Mouse (Mus musculus) CH12.LX (cell line): ENCODE measurements around the gene Fyb2. TPM values are rescaled to one million over a fixed set of nuclear protein-coding genes. Genes with fewer than 3 reads are reported as not detected.

Experiments used
- DNase-seq: peaks from one replicate; pipeline ENCODE4 v3.0.0-alpha.2; 2013; ENCODE audit errors: extremely low read depth
- H3K27ac ChIP-seq: 2 replicates; pipeline ENCODE4 v1.5.1; 2012; ENCODE audit warnings: low read depth, mild to moderate bottlenecking, control low read depth, moderate library complexity; ENCODE audit not compliant: insufficient read depth
- H3K27me3 ChIP-seq: replicated peaks from 2 replicates; pipeline ENCODE3; 2012; ENCODE audit warnings: inconsistent platforms
- H3K36me3 ChIP-seq, 2 experiments: replicated peaks in 1 of 2; 2 replicates each; pipeline versions ENCODE3 to v1.6.1; 2012; ENCODE audit warnings: inconsistent platforms in 1 of 2, low read length in 1 of 2, mild to moderate bottlenecking in 1 of 2, mixed read lengths in 1 of 2, moderate library complexity in 1 of 2; ENCODE audit not compliant: control insufficient read depth in 1 of 2, insufficient read depth in 1 of 2
- H3K4me1 ChIP-seq, 2 experiments: 2 replicates each; pipeline ENCODE4 v1.6.1; 2012; ENCODE audit warnings: inconsistent platforms in 1 of 2, moderate library complexity in 1 of 2; ENCODE audit not compliant: insufficient read depth in 2 of 2, control insufficient read depth in 1 of 2
- H3K4me2 ChIP-seq: 2 replicates; pipeline ENCODE4 v1.6.1; 2012; ENCODE audit warnings: low read depth, mild to moderate bottlenecking, control low read depth; ENCODE audit not compliant: poor library complexity, insufficient read depth, severe bottlenecking
- H3K4me3 ChIP-seq, 3 experiments: fragments of 150-350 bp in 1 of 3; sonication (generic) in 1 of 3; replicated peaks in 1 of 3; 2 replicates each; pipeline versions ENCODE3 to v1.5.1; 2011 to 2012; ENCODE audit warnings: low read depth in 2 of 3, low read length in 2 of 3, mild to moderate bottlenecking in 2 of 3, moderate library complexity in 2 of 3, control low read depth in 1 of 3, improper control_type of control experiment in 1 of 3, inconsistent platforms in 1 of 3, mixed read lengths in 1 of 3; ENCODE audit not compliant: poor library complexity in 1 of 3
- H3K79me2 ChIP-seq: replicated peaks from 2 replicates; pipeline ENCODE4 v1.6.1; 2012; ENCODE audit warnings: mild to moderate bottlenecking, moderate library complexity; ENCODE audit not compliant: control insufficient read depth, poor library complexity, insufficient read depth, severe bottlenecking; ENCODE audit errors: extremely low read depth
- H3K9ac ChIP-seq: 2 replicates; pipeline ENCODE4 v1.6.1; 2012; ENCODE audit warnings: low read depth, mild to moderate bottlenecking, control low read depth, moderate library complexity; ENCODE audit not compliant: insufficient read depth
- H3K9me3 ChIP-seq: replicated peaks from 2 replicates; pipeline ENCODE3; 2012; ENCODE audit warnings: low read length, inconsistent platforms, mixed read lengths
- ELF1 ChIP-seq: IDR thresholded peaks from 2 replicates; pipeline ENCODE4 v1.6.1; 2014; ENCODE audit warnings: low read depth, mild to moderate bottlenecking, inconsistent platforms, low read length, improper control_type of control experiment
- ETS1 ChIP-seq: conservative IDR thresholded peaks from 2 replicates; pipeline ENCODE4 v1.6.1; 2012; ENCODE audit warnings: low read depth, mild to moderate bottlenecking, inconsistent platforms, low read length, improper control_type of control experiment, moderate library complexity
- HCFC1 ChIP-seq: IDR thresholded peaks from 2 replicates; pipeline ENCODE4 v1.6.1; 2012; ENCODE audit warnings: low read depth, mild to moderate bottlenecking, inconsistent platforms, low read length, improper control_type of control experiment
- MAZ ChIP-seq: IDR thresholded peaks from 2 replicates; pipeline ENCODE4 v1.6.1; 2012; ENCODE audit warnings: low read depth, mild to moderate bottlenecking, inconsistent platforms, low read length, improper control_type of control experiment, moderate library complexity
- MEF2A ChIP-seq: IDR thresholded peaks from 2 replicates; pipeline ENCODE4 v1.6.1; 2014; ENCODE audit warnings: low read depth, mild to moderate bottlenecking, inconsistent platforms, low read length, improper control_type of control experiment, borderline replicate concordance
- NELFE ChIP-seq: IDR thresholded peaks from 2 replicates; pipeline ENCODE4 v1.6.1; 2011; ENCODE audit warnings: low read depth, low read length, improper control_type of control experiment
- PAX5 ChIP-seq: IDR thresholded peaks from 2 replicates; pipeline ENCODE4 v1.6.1; 2012; ENCODE audit warnings: low read length, inconsistent platforms, mixed read lengths
- POLR2A ChIP-seq: IDR thresholded peaks from 2 replicates; pipeline ENCODE4 v1.6.1; 2011; ENCODE audit warnings: low read depth, mild to moderate bottlenecking, improper control_type of control experiment, low read length
- POLR2AphosphoS2 ChIP-seq: IDR thresholded peaks from 2 replicates; pipeline ENCODE4 v1.6.1; 2011; ENCODE audit warnings: low read depth, low read length, improper control_type of control experiment
- RAD21 ChIP-seq: IDR thresholded peaks from 2 replicates; pipeline ENCODE4 v1.6.1; 2011; ENCODE audit warnings: low read depth, mild to moderate bottlenecking, low read length, improper control_type of control experiment, moderate library complexity
- SIN3A ChIP-seq: IDR thresholded peaks from 2 replicates; pipeline ENCODE4 v1.6.1; 2012; ENCODE audit warnings: low read length, improper control_type of control experiment, inconsistent platforms
- SMC3 ChIP-seq: IDR thresholded peaks from 2 replicates; pipeline ENCODE4 v1.6.1; 2011; ENCODE audit warnings: low read depth, low read length, improper control_type of control experiment
- TBP ChIP-seq: conservative IDR thresholded peaks from 2 replicates; pipeline ENCODE4 v1.6.1; 2011; ENCODE audit warnings: low read depth, low read length, improper control_type of control experiment
- TCF12 ChIP-seq: IDR thresholded peaks from 2 replicates; pipeline ENCODE4 v1.6.1; 2014; ENCODE audit warnings: low read depth, mild to moderate bottlenecking, inconsistent platforms, low read length, improper control_type of control experiment
- UBTF ChIP-seq: IDR thresholded peaks from 2 replicates; pipeline ENCODE4 v1.6.1; 2012; ENCODE audit warnings: low read depth, mild to moderate bottlenecking, inconsistent platforms, low read length, improper control_type of control experiment, moderate library complexity
- USF2 ChIP-seq: conservative IDR thresholded peaks from 2 replicates; pipeline ENCODE4 v1.6.1; 2011; ENCODE audit warnings: low read depth, low read length, improper control_type of control experiment
- ZNF384 ChIP-seq: IDR thresholded peaks from 2 replicates; pipeline ENCODE4 v1.6.1; 2012; ENCODE audit warnings: low read depth, low read length, improper control_type of control experiment, inconsistent platforms
- dilution Hi-C: fragments of 300-500 bp; cut with MboI; formaldehyde crosslinking; loops from 2 replicates; pipeline ENCODE4 v1.14.3; 2020; ENCODE audit warnings: low sequenced_read_pairs; ENCODE audit not compliant: extremely low pct_unique_long_range_greater_than_20kb, extremely low pct_ligation_motif_present
- in situ Hi-C: fragments of 300-500 bp; cut with MboI; formaldehyde crosslinking; loops from 3 replicates; pipeline ENCODE4 v1.14.3; 2019; ENCODE audit warnings: low sequenced_read_pairs, low pct_ligation_motif_present, low pct_unique_long_range_greater_than_20kb, mixed read lengths
- polyA plus RNA-seq: library from polyadenylated mRNA; unstranded; fragments of >175 nt; gene quantifications from 2 replicates; pipeline ENCODE4 v1.2.1, GENCODE M21; 2012; ENCODE audit warnings: low read depth; ENCODE audit not compliant: insufficient read length
- total RNA-seq, 2 experiments: library from RNA; depleted of rRNA; stranded (reverse); fragments of 300-350 nt in 1 of 2; fragments of >200 nt in 1 of 2; gene quantifications; 2 replicates each; pipeline ENCODE4 v1.2.3; 2012 to 2014

Fyb2 gene
- total RNA-seq (2012; rRNA removed) (0.04 TPM in 1 of 2 replicates, not detected in the other), total RNA-seq (2014; rRNA removed) (0.14 and 0.28 TPM in 2 replicates), polyA plus RNA-seq (not detected in 2 replicates)

DNA sequence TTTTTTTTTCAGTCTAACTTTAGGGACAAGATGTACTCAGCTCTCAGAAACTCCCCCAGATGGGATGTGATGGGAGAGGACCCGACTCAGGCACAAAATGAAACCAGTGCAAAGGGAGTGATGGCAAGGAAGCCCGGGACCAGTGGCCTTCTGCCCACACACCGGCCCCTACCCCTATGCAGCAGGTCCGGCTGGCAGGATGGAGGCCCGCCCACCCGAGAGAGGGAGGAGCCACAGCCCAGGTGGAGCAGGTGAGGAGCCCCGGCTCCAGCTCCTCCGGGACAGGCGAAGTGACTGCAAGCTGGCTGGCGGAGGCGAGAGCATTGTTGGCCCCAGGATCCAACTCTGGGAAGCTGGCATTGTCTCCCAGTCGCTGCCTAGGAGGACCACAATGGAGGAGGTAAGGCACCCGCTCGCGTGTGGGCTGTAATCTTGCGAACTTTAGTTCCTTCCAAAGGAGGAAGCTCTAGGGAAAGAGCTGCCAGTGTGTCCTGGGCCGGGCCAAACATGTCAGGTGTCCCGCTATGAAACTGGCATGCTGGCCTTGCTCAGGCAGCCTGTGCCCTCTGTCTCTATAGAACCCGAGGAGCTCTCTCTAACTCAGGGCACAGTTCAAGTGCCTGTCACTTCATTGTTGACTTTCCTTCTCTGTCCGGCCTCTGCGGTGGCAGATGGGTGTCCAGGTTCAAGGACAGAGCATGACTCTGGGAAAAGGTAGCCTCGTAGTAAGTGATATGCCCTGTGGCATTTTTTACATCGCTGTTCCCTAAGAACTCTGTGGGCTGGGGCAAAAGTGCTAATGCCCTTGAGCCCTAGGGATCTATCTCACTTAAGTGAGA is at the start of gene Fyb2:
Gene Fyb2, plus strand, starts transcription at position 166 of the 839 bp plus-strand sequence.
- no peak within 1 kb of the TSS for H3K4me2 ChIP-seq
- H3K27me3 ChIP-seq: peaks cover 2% of the 10 kb centered on the region
- in situ Hi-C loops (no loop called here), dilution Hi-C loops (no loop called here)
- peaks cover 0 to 9% of the 10 kb centered on the region in 2 experiments; a peak in 2 of 4 replicates for H3K4me1 ChIP-seq
- no peaks in the 10 kb centered on the region for H3K79me2 ChIP-seq
- no peak for DNase-seq
- H3K9ac ChIP-seq: no peak within 1 kb of the TSS
- TF ChIP-seq HCFC1: no peak
- TF ChIP-seq ELF1: no peak
- no peak for TF ChIP-seq NELFE
- no peak for TF ChIP-seq UBTF
- no peak for TF ChIP-seq POLR2A
- TF ChIP-seq POLR2AphosphoS2: no peak
- TF ChIP-seq TCF12: no peak
- no peak for TF ChIP-seq PAX5
- TF ChIP-seq USF2: no peak
- no peak for TF ChIP-seq SIN3A
- TF ChIP-seq TBP: no peak
- TF ChIP-seq MAZ: no peak
- no peaks in the 10 kb centered on the region for H3K9me3 ChIP-seq
- no peak within 1 kb of the TSS for H3K4me3 ChIP-seq
- H3K27ac ChIP-seq: no peak within 1 kb of the TSS
- H3K36me3 ChIP-seq: no peaks in the 10 kb centered on the region

DNA sequence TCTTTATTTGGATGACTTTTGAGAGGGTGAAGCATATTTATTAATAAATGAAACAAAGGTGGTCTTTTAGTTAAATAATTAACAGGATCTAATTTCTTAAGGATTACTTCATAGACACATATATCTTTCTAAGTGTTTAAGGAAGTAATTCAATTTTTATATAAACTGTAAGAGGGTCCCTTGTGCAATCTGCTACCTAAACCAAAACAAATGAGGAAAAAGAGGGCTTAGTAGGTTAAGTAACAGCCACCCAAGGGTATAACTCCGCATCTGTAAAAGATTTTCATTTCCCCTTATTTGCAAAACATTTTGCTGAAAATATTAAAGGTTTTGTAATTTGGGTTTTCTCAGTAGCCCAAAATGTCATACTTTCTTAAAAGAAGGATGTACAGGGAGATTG is 48.9 kb upstream of the Fyb2 start:
- no peak overlapping the region for H3K4me3 ChIP-seq
- H3K27ac ChIP-seq: no peak overlapping the region
- H3K9me3 ChIP-seq: peaks cover 13% of the 10 kb centered on the region
- no peaks in the 10 kb centered on the region for H3K36me3 ChIP-seq
- no peak for DNase-seq
- H3K4me1 ChIP-seq: peaks cover 0 to 39% of the 10 kb centered on the region in 2 experiments; a peak in 2 of 4 replicates
- no peak overlapping the region for H3K9ac ChIP-seq
- H3K27me3 ChIP-seq: no peaks in the 10 kb centered on the region
- dilution Hi-C loops (no loop called here), in situ Hi-C loops (no loop called here)
- H3K79me2 ChIP-seq: no peaks in the 10 kb centered on the region
- no peak overlapping the region for H3K4me2 ChIP-seq
- no peak for TF ChIP-seq ETS1
- TF ChIP-seq ZNF384: no peak
- no peak for TF ChIP-seq SMC3
- no peak for TF ChIP-seq RAD21
- TF ChIP-seq MEF2A: no peak
